Mouse (Mus musculus): ENCODE measurements around the gene Zfp382.

DNA sequence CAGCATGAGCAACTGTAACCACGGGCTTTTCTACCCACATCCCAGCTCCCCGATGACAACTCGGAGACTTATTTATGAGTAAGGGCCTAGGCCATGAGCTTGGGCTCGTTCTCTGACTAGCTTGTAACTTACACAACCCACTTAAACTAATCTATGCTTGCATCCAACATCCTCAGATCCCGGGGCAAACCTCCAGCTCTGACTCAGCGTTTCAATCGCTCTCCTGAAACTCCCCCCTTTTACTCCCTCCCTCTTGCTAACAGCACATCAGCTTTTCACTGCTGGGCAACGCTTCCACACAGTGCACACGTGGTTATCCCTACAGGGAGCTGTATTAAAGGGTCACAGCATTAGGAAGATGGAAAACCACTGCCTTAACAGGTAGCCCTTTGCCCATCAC is 35.2 kb upstream of the Zfp382 start:
- TF ChIP-seq POLR2A (IDR thresholded peaks at IDR 0.05; ENCODE audit: borderline replicate concordance, insufficient read depth, low read length) (no peak), CTCF (IDR thresholded peaks at IDR 0.05; ENCODE audit: borderline replicate concordance, insufficient read depth, low read depth, low read length) (no peak)

All from cerebellum, adult 2 months (tissue).